Mouse (Mus musculus): Measurements from ENCODE around the gene Sirpb1a. TPM values are rescaled to one million over a fixed set of nuclear protein-coding genes. Genes with fewer than 3 reads are reported as not detected.

The Sirpb1a gene
- polyA plus RNA-seq, 1 experiment from 2014 or later = not detected

DNA sequence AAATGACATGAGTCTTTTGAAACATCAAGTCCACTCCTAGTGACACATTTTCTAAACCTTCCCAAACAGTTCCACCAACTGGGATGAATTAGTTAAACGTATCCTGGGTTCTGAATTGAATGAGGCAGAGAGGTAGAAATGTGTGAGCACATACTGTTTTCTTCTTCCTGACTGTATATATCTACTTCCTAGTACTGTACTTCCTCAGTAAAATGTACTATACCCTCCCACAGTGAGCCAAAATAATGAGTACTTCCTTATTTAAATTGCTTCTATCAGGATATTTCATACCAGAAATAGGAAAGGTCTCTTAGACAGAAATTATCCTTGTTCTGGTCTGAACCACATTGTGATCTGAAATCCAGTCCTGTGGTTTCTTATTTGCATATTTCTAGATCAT is 86.0 kb downstream of the Sirpb1a start:
- no peaks in the 10 kb centered on the region for H3K4me1 ChIP-seq (ENCODE audit: control insufficient read depth, insufficient read depth, low read length)
- 59% methylated on average over 1 of the region's 1 CpGs for WGBS (ENCODE audit: insufficient replicate concordance)
- H3K36me3 ChIP-seq (ENCODE audit: control insufficient read depth, insufficient read depth, low read length) = no peaks in the 10 kb centered on the region
- no peaks in the 10 kb centered on the region for H3K9me3 ChIP-seq (replicated peaks; ENCODE audit: control insufficient read depth, low read length)
- no peak overlapping the region for H3K4me2 ChIP-seq
- no peak overlapping the region for H3K27ac ChIP-seq (ENCODE audit: low read depth, low read length)
- ATAC-seq (replicated peaks; ENCODE audit: insufficient number of reproducible peaks, low FRiP score, low TSS enrichment) = no peak
- no peak overlapping the region for H3K4me3 ChIP-seq (ENCODE audit: low read depth, low read length)
- no peak overlapping the region for H3K9ac ChIP-seq (ENCODE audit: low read depth, low read length)
- H3K27me3 ChIP-seq (ENCODE audit: control insufficient read depth, insufficient read depth, low read length) = no peaks in the 10 kb centered on the region

GRCm38 (mm10) chr3:15334182-15334581 is 92.1 kb downstream of the Sirpb1a start:
- no peak overlapping the region for H3K4me3 ChIP-seq (ENCODE audit: low read depth, low read length)
- no peaks in the 10 kb centered on the region for H3K27me3 ChIP-seq (ENCODE audit: control insufficient read depth, insufficient read depth, low read length)
- ATAC-seq (replicated peaks; ENCODE audit: insufficient number of reproducible peaks, low FRiP score, low TSS enrichment) = no peak
- H3K9ac ChIP-seq (ENCODE audit: low read depth, low read length) = no peak overlapping the region
- WGBS (ENCODE audit: insufficient replicate concordance) = 57% methylated on average over 2 of the region's 2 CpGs
- H3K4me1 ChIP-seq (ENCODE audit: control insufficient read depth, insufficient read depth, low read length) = no peaks in the 10 kb centered on the region
- no peak overlapping the region for H3K27ac ChIP-seq (ENCODE audit: low read depth, low read length)
- no peak overlapping the region for H3K4me2 ChIP-seq
- peaks cover 3% of the 10 kb centered on the region; the same call in 1 of the 2 replicates for H3K9me3 ChIP-seq (replicated peaks; ENCODE audit: control insufficient read depth, low read length)
- no peaks in the 10 kb centered on the region for H3K36me3 ChIP-seq (ENCODE audit: control insufficient read depth, insufficient read depth, low read length)

DNA sequence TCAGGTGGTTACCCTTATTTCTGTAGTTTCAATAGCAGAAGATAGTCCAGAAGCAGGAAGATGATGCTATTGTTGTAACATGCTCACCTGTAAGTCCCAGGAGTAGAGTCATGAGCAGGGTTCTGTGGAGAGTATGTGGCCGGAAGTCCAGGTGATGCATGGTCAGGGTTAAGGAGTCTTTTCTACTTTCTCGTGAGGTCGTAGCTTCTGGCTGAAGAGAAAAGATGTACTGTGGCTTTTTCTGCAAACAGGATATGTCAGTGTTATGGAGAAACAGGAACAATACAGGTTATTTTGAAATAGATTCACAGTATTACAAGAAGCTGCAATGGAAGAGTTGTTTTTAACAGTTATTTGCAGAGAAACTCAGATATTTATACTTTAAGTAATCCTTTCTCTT is 94.3 kb downstream of the Sirpb1a start, which contains the start of gene Gm9733:
Gm9733 (minus strand) TSS at position 240 of the 400 bp plus-strand sequence.
- WGBS (ENCODE audit: insufficient replicate concordance) = 80% methylated on average over 3 of the region's 3 CpGs
- H3K27ac ChIP-seq (ENCODE audit: low read depth, low read length) = no peak within 1 kb of the TSS
- no peak within 1 kb of the TSS for H3K4me3 ChIP-seq (ENCODE audit: low read depth, low read length)
- no peak within 1 kb of the TSS for H3K4me2 ChIP-seq
- H3K9ac ChIP-seq (ENCODE audit: low read depth, low read length) = no peak within 1 kb of the TSS
- H3K27me3 ChIP-seq (ENCODE audit: control insufficient read depth, insufficient read depth, low read length) = no peaks in the 10 kb centered on the region
- no peaks in the 10 kb centered on the region for H3K4me1 ChIP-seq (ENCODE audit: control insufficient read depth, insufficient read depth, low read length)
- ATAC-seq (replicated peaks; ENCODE audit: insufficient number of reproducible peaks, low FRiP score, low TSS enrichment) = no peak
- H3K36me3 ChIP-seq (ENCODE audit: control insufficient read depth, insufficient read depth, low read length) = no peaks in the 10 kb centered on the region
- peaks cover 3% of the 10 kb centered on the region; the same call in 1 of the 2 replicates for H3K9me3 ChIP-seq (replicated peaks; ENCODE audit: control insufficient read depth, low read length)

DNA sequence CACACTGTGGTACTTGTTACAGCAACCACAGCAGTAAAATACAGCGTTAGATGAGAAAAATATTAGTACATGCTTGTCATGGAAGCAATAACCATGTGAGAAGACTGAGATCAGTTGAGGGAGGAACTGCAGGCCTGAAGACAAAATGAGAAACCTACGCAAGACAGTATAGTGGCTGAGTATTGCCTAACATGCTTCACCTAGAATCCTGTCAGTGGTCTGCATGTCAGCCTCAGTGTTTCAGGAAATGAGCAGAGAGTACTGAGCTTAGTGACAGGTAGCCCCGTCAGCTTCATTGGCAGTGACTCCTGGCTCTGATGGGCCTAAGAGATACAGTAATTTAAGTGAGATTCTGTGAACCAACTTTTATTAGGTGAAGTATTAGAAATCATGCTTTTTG is 94.8 kb downstream of the Sirpb1a start:
- no peak overlapping the region for H3K27ac ChIP-seq (ENCODE audit: low read depth, low read length)
- H3K36me3 ChIP-seq (ENCODE audit: control insufficient read depth, insufficient read depth, low read length) = no peaks in the 10 kb centered on the region
- H3K27me3 ChIP-seq (ENCODE audit: control insufficient read depth, insufficient read depth, low read length) = no peaks in the 10 kb centered on the region
- no peak for ATAC-seq (replicated peaks; ENCODE audit: insufficient number of reproducible peaks, low FRiP score, low TSS enrichment)
- H3K9ac ChIP-seq (ENCODE audit: low read depth, low read length) = no peak overlapping the region
- no peaks in the 10 kb centered on the region for H3K4me1 ChIP-seq (ENCODE audit: control insufficient read depth, insufficient read depth, low read length)
- H3K4me2 ChIP-seq = no peak overlapping the region
- WGBS (ENCODE audit: insufficient replicate concordance) = 63% methylated on average over 3 of the region's 3 CpGs
- no peak overlapping the region for H3K4me3 ChIP-seq (ENCODE audit: low read depth, low read length)
- peaks cover 3% of the 10 kb centered on the region; the same call in 1 of the 2 replicates for H3K9me3 ChIP-seq (replicated peaks; ENCODE audit: control insufficient read depth, low read length)

GRCm38 (mm10) chr3:15329549-15329948 is 96.8 kb downstream of the Sirpb1a start:
- Histone ChIP-seq H3K9me3 (replicated peaks; ENCODE audit: control insufficient read depth, low read length) (peaks cover 3% of the 10 kb centered on the region; the same call in 1 of the 2 replicates), H3K9ac (ENCODE audit: low read depth, low read length) (no peak overlapping the region), H3K4me1 (ENCODE audit: control insufficient read depth, insufficient read depth, low read length) (no peaks in the 10 kb centered on the region), H3K27me3 (ENCODE audit: control insufficient read depth, insufficient read depth, low read length) (no peaks in the 10 kb centered on the region), H3K4me3 (ENCODE audit: low read depth, low read length) (no peak overlapping the region), H3K4me2 (no peak overlapping the region), H3K27ac (ENCODE audit: low read depth, low read length) (no peak overlapping the region), H3K36me3 (ENCODE audit: control insufficient read depth, insufficient read depth, low read length) (no peaks in the 10 kb centered on the region)
- no peak for ATAC-seq (replicated peaks; ENCODE audit: insufficient number of reproducible peaks, low FRiP score, low TSS enrichment)

Other genes starting within 250 kb of the Sirpb1a start
- gene Gm9733, start 94.2 kb downstream of the Sirpb1a start, polyA plus RNA-seq (2014; fragmentation: Nextera tagmentation; extraction: Ambion mirVana) = not detected in 2 replicates
- not detected in 2 replicates for gene Sirpb1b, start 148.5 kb upstream of the Sirpb1a start, polyA plus RNA-seq (2014; fragmentation: Nextera tagmentation; extraction: Ambion mirVana)